Mouse (Mus musculus) hindbrain, postnatal 0 days (tissue): ENCODE measurements around the gene Gm45837. TPM values are rescaled to one million over a fixed set of nuclear protein-coding genes. Genes with fewer than 3 reads are reported as not detected.

Experiments
- ATAC-seq: fragments of 200-750 bp; cut with Nextera tagmentation; 2 replicates; pipeline ENCODE4 v1.8.0; 2017; ENCODE audit warnings: mild to moderate bottlenecking, moderate TSS enrichment, moderate library complexity
- DNase-seq: peaks from one replicate; pipeline ENCODE4 v3.0.0-alpha.2; 2015; ENCODE audit warnings: low spot score
- H3K27ac ChIP-seq: fragments of 300-500 bp; sonication (generic); 2 replicates; pipeline ENCODE4 v1.5.1; 2014; ENCODE audit warnings: mild to moderate bottlenecking
- H3K27me3 ChIP-seq: fragments of 300-500 bp; sonication (generic); 2 replicates; pipeline ENCODE4 v1.6.1; 2014; ENCODE audit warnings: low read length, mixed read lengths; ENCODE audit not compliant: insufficient read depth
- H3K36me3 ChIP-seq: fragments of 300-500 bp; sonication (generic); 2 replicates; pipeline ENCODE4 v1.6.1; 2014; ENCODE audit warnings: low read length, mixed read lengths; ENCODE audit not compliant: insufficient read depth
- H3K4me1 ChIP-seq: fragments of 300-500 bp; sonication (generic); 2 replicates; pipeline ENCODE4 v1.6.1; 2014; ENCODE audit warnings: antibody characterized with exemption, low read length, mixed read lengths; ENCODE audit not compliant: insufficient read depth
- H3K4me2 ChIP-seq: fragments of 300-500 bp; sonication (generic); 2 replicates; pipeline ENCODE4 v1.6.1; 2014; ENCODE audit warnings: low read depth, mild to moderate bottlenecking, low read length, moderate library complexity, mixed read lengths
- H3K4me3 ChIP-seq: fragments of 300-500 bp; sonication (generic); 2 replicates; pipeline ENCODE4 v1.5.1; 2014; ENCODE audit warnings: low read length
- H3K9ac ChIP-seq: fragments of 300-500 bp; sonication (generic); replicated peaks from 2 replicates; pipeline ENCODE4 v1.6.1; 2014; ENCODE audit warnings: mild to moderate bottlenecking, low read length, moderate library complexity, mixed read lengths
- H3K9me3 ChIP-seq: fragments of 300-500 bp; sonication (generic); 2 replicates; pipeline ENCODE4 v1.6.1; 2016; ENCODE audit warnings: low read length, mixed read lengths
- CTCF ChIP-seq: IDR thresholded peaks from 2 replicates; pipeline ENCODE4 v1.5.1; 2016; ENCODE audit warnings: antibody characterized with exemption, control low read depth, low read depth
- WGBS: fragments of 180-500 bp; shearing (Covaris S2); extraction: QIAGEN DNeasy Blood & Tissue Kit; methylation state at CpG from one replicate; pipeline ENCODE4 v1.1.7; 2014; 5-methylcytosine and 5-hydroxymethylcytosine counted together
- polyA plus RNA-seq: library from polyadenylated mRNA; unstranded; fragments of >200 nt; fragmentation: Nextera tagmentation; extraction: Ambion mirVana; gene quantifications from 2 replicates; pipeline ENCODE4 v1.2.1, GENCODE M21; 2015
- total RNA-seq: library from RNA; depleted of rRNA; stranded (reverse); fragments of >200 nt; gene quantifications from 2 replicates; pipeline ENCODE4 v1.2.3, GENCODE M21; 2014

Gm45837 gene
- total and polyA plus RNA-seq, 2 experiments from 2014 or later: not detected

- no peaks in the 10 kb centered on the region for H3K9me3 ChIP-seq
- H3K4me2 ChIP-seq: no peak overlapping the region
- H3K9ac ChIP-seq: no peak overlapping the region
- DNase-seq (no peak), ATAC-seq (no peak)
- H3K27ac ChIP-seq: no peak overlapping the region
- 82% methylated on average over 8 of the region's 8 CpGs for WGBS
- no peaks in the 10 kb centered on the region for H3K27me3 ChIP-seq
- H3K4me3 ChIP-seq: no peak overlapping the region
- no peaks in the 10 kb centered on the region for H3K36me3 ChIP-seq
- peaks cover 12% of the 10 kb centered on the region; the same call in 1 of the 2 replicates for H3K4me1 ChIP-seq
- no peak for TF ChIP-seq CTCF
Observed at GRCm38 (mm10) chr7:101465850-101466580, 55.3 kb downstream of the Gm45837 start.

DNA sequence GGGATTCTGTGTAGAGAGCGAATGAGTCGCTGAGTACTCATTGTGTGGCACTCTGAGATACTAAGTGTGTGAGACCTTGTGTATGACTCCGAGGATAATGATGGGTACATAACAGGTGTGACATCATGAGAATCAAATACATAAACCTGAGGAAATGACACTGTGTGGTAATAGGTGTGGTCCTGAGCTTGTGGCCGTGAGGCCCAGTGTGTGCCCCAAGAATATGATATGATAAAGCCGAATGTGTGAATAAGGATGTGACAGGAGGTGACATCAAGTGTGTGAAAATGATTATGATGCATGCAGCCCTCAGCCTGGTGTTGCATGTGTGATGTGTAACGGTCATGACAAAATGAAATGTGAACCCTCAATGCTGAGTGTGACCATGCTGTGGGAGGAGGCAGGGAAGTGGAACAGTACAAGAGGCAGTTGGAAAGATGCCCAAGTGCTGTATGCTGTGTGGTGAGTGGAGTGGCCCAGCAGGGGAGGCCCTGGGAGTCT is 55.9 kb downstream of the Gm45837 start:
- Histone ChIP-seq H3K4me3 (no peak overlapping the region), H3K9me3 (no peaks in the 10 kb centered on the region), H3K36me3 (no peaks in the 10 kb centered on the region), H3K27ac (no peak overlapping the region), H3K9ac (no peak overlapping the region), H3K4me1 (peaks cover 12% of the 10 kb centered on the region; the same call in 1 of the 2 replicates), H3K4me2 (no peak overlapping the region), H3K27me3 (no peaks in the 10 kb centered on the region)
- DNase-seq (peak; percentile 55), ATAC-seq (no peak)
- WGBS: 77% methylated on average over 6 of the region's 6 CpGs
- TF ChIP-seq CTCF: no peak

DNA sequence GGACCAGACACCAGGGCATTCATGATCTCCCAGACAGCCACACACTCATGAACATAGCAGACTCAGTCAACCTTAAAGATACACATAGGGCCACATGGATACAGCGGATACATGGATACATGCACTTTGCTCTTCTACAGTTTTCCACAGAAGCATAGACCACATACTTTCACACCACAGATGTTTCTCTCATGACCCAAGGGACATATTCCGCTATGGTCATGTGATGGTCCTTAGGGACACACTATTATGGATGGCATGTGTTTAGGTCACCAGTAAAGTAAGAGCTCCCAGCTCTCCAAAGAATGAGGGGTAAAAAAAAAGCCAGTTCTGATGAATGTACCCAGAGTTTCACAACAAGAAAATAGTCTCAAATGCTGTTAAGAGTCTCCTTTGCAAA is 60.7 kb downstream of the Gm45837 start:
- no peaks in the 10 kb centered on the region for H3K36me3 ChIP-seq
- no peak overlapping the region for H3K4me2 ChIP-seq
- no peak overlapping the region for H3K4me3 ChIP-seq
- no peak for TF ChIP-seq CTCF
- DNase-seq (no peak), ATAC-seq (no peak)
- H3K9ac ChIP-seq: no peak overlapping the region
- H3K27me3 ChIP-seq: no peaks in the 10 kb centered on the region
- no peaks in the 10 kb centered on the region for H3K9me3 ChIP-seq
- peaks cover 5% of the 10 kb centered on the region; the same call in 1 of the 2 replicates for H3K4me1 ChIP-seq
- WGBS: 91% methylated on average over 2 of the region's 2 CpGs
- H3K27ac ChIP-seq: no peak overlapping the region

DNA sequence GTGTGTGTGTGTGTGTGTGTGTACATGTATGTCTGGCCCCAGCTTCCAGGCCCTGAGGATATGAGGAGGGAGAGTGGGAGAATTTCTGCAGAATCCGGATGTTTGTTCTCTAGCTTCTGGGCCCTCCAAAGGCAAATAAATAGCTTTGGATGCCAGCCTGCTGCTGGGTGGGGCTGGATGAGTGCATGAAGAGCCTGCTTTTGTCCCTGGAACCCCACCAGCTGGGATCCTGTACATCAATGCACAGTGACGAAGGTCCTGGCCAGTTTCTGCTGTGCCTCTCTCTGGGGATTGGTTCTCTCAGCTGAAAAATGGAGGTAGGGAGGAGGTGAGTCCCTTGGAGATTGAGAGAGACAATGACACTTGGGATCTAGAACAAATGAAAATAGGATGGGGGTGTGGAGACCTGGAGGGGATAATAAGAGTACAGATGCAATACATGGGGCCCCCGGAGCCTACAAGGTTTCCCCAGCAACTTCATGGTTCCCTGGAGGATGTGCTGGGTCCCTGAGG is 61.3 kb downstream of the Gm45837 start:
- Histone ChIP-seq H3K27me3 (no peaks in the 10 kb centered on the region), H3K4me1 (peaks cover 5% of the 10 kb centered on the region; the same call in 1 of the 2 replicates), H3K4me3 (no peak overlapping the region), H3K9ac (no peak overlapping the region), H3K4me2 (no peak overlapping the region), H3K36me3 (no peaks in the 10 kb centered on the region), H3K27ac (no peak overlapping the region), H3K9me3 (no peaks in the 10 kb centered on the region)
- ATAC-seq (no peak), DNase-seq (peak; percentile 24)
- no peak for TF ChIP-seq CTCF
- WGBS: 41% methylated on average over 3 of the region's 3 CpGs

GRCm38 (mm10) chr7:101472598-101473558 is 62.2 kb downstream of the Gm45837 start:
- ATAC-seq: no peak
- Histone ChIP-seq H3K4me1 (peaks cover 5% of the 10 kb centered on the region; the same call in 1 of the 2 replicates), H3K36me3 (no peaks in the 10 kb centered on the region), H3K4me2 (no peak overlapping the region), H3K4me3 (no peak overlapping the region), H3K27me3 (no peaks in the 10 kb centered on the region), H3K27ac (no peak overlapping the region), H3K9me3 (no peaks in the 10 kb centered on the region), H3K9ac (no peak overlapping the region)
- DNase-seq: no peak
- WGBS: 51% methylated on average over 10 of the region's 10 CpGs
- TF ChIP-seq CTCF: no peak

GRCm38 (mm10) chr7:101474399-101474811 is 63.7 kb downstream of the Gm45837 start:
- no peak overlapping the region for H3K4me3 ChIP-seq
- WGBS: 91% methylated on average over 5 of the region's 5 CpGs
- H3K9ac ChIP-seq: no peak overlapping the region
- no peak for TF ChIP-seq CTCF
- H3K9me3 ChIP-seq: no peaks in the 10 kb centered on the region
- H3K27ac ChIP-seq: no peak overlapping the region
- DNase-seq (no peak), ATAC-seq (no peak)
- no peak overlapping the region for H3K4me2 ChIP-seq
- no peaks in the 10 kb centered on the region for H3K27me3 ChIP-seq
- peaks cover 5% of the 10 kb centered on the region; the same call in 1 of the 2 replicates for H3K4me1 ChIP-seq
- H3K36me3 ChIP-seq: no peaks in the 10 kb centered on the region
